Mouse (Mus musculus): Measurements from ENCODE around the gene Kcnh5. TPM values are rescaled to one million over a fixed set of nuclear protein-coding genes. Genes with fewer than 3 reads are reported as not detected.

Kcnh5 gene
- polyA plus RNA-seq (2012; rRNA removed), result 10.0 and 11.5 TPM in 2 replicates

DNA sequence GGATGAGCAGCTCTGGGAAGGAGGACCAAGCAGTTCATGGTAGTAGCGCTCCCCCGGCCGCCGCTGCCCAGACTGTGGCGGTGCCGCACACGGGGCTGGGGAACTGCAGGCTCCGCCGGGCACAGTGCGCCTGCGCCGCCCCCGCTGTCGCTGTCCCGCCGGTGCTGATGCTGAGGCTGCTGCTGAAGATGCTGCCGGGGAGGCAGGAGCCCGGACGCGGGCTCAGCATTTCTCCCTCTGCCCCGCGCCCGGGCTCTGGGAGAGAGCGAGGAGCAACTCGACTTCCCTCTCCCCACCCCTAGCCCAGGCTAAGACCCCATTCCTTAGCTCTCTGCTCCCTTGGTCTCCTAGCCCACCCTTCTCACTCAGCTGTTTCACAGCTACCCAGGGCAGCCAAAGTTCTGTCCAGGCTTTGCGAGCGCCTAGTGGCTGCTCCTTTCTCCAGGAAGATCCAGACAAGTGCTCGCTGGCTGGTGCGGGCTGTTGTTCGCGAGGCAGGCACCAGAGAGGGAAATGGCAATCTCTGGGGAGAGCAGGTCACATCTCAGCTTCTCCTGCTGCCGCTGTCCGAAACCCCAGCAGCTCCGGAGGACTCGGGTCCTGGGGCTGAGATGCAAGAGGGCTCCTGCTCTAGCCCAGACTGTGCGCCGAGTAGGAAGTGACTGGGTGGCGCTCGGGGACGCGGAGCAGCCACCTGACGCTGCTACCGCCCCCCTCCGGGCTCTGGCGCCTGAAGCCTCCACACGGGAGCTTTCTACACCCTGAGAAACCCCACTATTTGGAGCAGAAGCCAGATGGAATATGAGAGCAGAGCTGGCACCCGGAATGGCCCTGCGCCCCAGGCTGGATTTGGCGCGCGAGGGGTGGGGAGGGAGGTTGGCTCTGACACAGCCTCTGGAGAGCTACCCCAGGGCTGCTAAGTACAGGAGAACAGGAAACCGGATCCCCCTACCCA is at the start of gene Kcnh5:
Kcnh5 (minus strand) TSS at position 642 of the 955 bp plus-strand sequence.
- H3K27ac ChIP-seq (ENCODE audit: insufficient read depth, low read length), result peak within 1 kb of the TSS; percentile 92
- H3K4me1 ChIP-seq (ENCODE audit: control insufficient read depth, insufficient read depth, low read length), result no peaks in the 10 kb centered on the region
- H3K4me3 ChIP-seq (ENCODE audit: insufficient read depth, low read length), result peak within 1 kb of the TSS; percentile 83
- TF ChIP-seq CTCF (IDR thresholded peaks at IDR 0.05; ENCODE audit: extremely low read depth, insufficient read depth, low read length) (no peak), POLR2A (IDR thresholded peaks at IDR 0.05; ENCODE audit: extremely low read depth, insufficient read depth, low read length) (peak; percentile 73; the same call in 1 of the 2 replicates)

DNA sequence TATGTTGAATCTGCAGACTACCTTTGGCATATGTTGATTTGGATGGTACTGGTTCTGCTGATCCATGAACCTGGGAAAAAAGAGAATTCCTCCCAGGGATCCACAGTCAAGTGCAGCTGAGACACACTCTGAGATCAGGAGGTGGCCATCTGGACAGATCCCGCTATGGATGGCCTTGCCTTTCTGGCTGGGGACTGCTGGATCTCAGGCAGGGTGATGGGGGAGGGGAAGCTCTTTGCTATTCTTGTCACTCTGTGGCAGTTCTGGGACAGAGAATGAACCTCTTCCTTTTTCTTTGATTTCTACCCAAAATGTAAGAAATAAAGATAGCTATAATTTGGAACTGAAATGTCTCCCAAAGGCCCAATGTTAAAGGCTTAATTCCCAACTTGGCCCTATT is 46.8 kb upstream of the Kcnh5 start:
- Histone ChIP-seq H3K4me3 (ENCODE audit: insufficient read depth, low read length) (no peak overlapping the region), H3K27ac (ENCODE audit: insufficient read depth, low read length) (no peak overlapping the region), H3K4me1 (ENCODE audit: control insufficient read depth, insufficient read depth, low read length) (no peaks in the 10 kb centered on the region)
- TF ChIP-seq CTCF (IDR thresholded peaks at IDR 0.05; ENCODE audit: extremely low read depth, insufficient read depth, low read length), result no peak

DNA sequence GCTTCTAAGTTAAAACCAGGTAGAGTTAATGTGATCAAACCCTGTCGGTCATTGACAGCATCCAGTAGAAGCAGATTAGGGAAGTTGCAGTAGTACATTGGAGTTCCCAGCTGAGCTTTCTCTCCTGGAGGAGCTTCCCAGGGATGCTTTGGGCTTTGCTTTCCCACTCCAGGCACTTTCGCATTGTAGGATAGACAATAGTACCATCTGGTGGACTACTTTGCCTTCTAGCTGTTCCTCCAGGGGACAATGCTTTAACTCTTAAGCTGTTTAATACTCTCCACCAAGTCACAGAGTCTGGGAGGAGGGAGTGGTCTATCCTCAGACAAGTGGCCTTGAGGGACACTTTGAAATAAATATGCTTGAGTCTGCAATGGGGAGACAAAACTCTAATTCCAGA is 12.3 kb upstream of the Kcnh5 start:
- TF ChIP-seq CTCF (IDR thresholded peaks at IDR 0.05; ENCODE audit: extremely low read depth, insufficient read depth, low read length) (no peak), POLR2A (IDR thresholded peaks at IDR 0.05; ENCODE audit: extremely low read depth, insufficient read depth, low read length) (no peak)

DNA sequence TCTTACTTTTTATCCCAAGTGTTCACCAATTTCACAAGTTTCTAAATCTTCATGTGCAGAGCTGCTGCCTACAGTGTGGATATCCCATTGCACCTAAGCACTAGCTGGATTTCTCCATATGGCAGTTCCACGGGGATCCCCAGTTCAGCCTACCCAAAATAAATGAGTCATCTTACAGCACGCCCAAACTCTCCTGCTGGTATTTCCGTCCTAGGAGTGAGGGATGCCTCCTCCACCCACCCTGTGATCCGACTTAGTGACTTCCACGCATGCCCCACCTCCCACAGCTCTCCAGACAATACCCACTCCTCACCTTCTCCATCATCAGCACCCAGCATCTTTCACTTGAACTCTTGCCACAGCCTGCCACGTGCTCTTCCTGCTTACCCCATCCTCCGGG is 5.5 kb upstream of the Kcnh5 start:
- Histone ChIP-seq H3K4me1 (ENCODE audit: control insufficient read depth, insufficient read depth, low read length) (no peaks in the 10 kb centered on the region), H3K4me3 (ENCODE audit: insufficient read depth, low read length) (no peak overlapping the region), H3K27ac (ENCODE audit: insufficient read depth, low read length) (no peak overlapping the region)
- TF ChIP-seq CTCF (IDR thresholded peaks at IDR 0.05; ENCODE audit: extremely low read depth, insufficient read depth, low read length) (no peak), POLR2A (IDR thresholded peaks at IDR 0.05; ENCODE audit: extremely low read depth, insufficient read depth, low read length) (no peak)

More for the DNA sequence above, 12.3 kb upstream of the Kcnh5 start:
- Histone ChIP-seq H3K4me3 (ENCODE audit: insufficient read depth, low read length) (no peak overlapping the region), H3K27ac (ENCODE audit: insufficient read depth, low read length) (no peak overlapping the region), H3K4me1 (ENCODE audit: control insufficient read depth, insufficient read depth, low read length) (no peaks in the 10 kb centered on the region)

DNA sequence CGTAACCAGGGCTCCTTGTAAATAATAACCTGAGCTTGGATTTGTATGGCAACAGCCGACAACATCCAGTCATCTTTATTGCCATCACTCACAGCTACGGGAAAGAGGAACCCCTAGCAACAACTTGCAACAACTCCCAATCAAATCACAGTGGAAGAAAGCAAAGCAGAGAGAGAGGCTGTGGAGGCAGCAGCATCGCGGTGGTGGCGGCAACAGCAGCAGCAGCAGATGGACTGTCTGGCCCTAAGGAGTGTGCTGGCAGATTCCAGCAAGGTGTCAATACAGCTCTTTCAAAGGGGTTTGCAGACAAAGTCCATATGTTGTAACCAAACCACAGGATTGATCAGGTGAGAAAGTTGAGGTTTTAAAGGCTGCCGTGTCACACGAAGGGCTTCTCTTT is 2.4 kb upstream of the Kcnh5 start:
- H3K27ac ChIP-seq (ENCODE audit: insufficient read depth, low read length), result no peak overlapping the region
- H3K4me1 ChIP-seq (ENCODE audit: control insufficient read depth, insufficient read depth, low read length), result no peaks in the 10 kb centered on the region
- TF ChIP-seq CTCF (IDR thresholded peaks at IDR 0.05; ENCODE audit: extremely low read depth, insufficient read depth, low read length) (no peak), POLR2A (IDR thresholded peaks at IDR 0.05; ENCODE audit: extremely low read depth, insufficient read depth, low read length) (no peak)
- H3K4me3 ChIP-seq (ENCODE audit: insufficient read depth, low read length), result no peak overlapping the region

DNA sequence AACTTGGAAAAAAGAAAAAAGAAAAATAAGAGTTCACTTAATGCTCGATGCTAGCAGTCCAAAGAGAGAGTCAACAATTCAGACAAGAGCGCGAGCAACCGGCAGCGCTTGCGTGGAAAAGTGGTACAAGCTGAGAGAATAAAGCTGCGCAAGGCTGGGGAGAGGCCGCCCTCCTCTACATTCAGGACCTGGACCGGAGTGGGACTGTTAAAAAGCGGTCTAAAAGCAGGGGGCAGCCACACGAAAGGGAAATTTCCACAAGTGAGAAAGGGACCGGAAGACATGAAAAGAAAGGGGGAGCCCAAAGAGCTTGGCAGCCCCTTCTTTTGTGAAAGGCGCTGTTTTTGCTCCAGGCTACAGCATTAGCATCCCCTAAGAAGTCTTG is 506 bp upstream of the Kcnh5 start:
- H3K27ac ChIP-seq (ENCODE audit: insufficient read depth, low read length), result no peak overlapping the region
- H3K4me3 ChIP-seq (ENCODE audit: insufficient read depth, low read length), result peak overlapping the region; percentile 83
- H3K4me1 ChIP-seq (ENCODE audit: control insufficient read depth, insufficient read depth, low read length), result no peaks in the 10 kb centered on the region
- no peak for TF ChIP-seq CTCF (IDR thresholded peaks at IDR 0.05; ENCODE audit: extremely low read depth, insufficient read depth, low read length)
- TF ChIP-seq POLR2A (IDR thresholded peaks at IDR 0.05; ENCODE audit: extremely low read depth, insufficient read depth, low read length), result no peak

DNA sequence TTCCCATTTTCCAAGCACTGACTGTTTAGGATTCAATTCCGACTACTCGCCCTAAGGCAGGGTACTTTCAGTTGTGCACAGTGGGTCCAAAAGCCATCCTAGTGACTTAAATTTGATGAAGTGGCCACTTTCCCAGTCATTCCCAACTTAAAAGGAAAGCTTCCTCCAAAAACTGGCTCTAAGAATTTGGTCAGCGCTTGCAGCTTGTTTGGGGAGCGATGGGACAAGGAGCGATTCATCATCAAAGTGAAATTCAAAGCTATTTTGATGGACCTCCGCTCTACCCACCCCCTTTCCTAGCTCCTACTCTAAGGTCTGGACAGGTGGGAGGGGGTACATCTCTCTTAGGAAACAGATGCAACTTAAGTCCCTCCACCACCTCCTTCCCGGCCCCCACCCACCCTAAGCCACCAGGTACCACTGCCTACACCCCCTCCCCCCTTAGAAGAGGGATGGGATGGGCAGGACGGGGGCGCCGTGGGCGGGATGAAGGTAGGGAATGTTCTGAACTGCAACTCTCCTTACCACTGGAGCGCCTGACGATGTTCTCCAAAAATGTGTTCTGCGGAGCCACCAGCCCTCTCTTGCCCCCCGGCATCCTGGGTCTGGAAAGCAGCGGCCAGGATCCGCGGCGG is 1.1 kb downstream of the Kcnh5 start:
- no peaks in the 10 kb centered on the region; the same call in 1 of the 2 replicates for H3K4me1 ChIP-seq (ENCODE audit: control insufficient read depth, insufficient read depth, low read length)
- H3K27ac ChIP-seq (ENCODE audit: insufficient read depth, low read length), result peak overlapping the region; percentile 92; the same call in 1 of the 2 replicates
- TF ChIP-seq POLR2A (IDR thresholded peaks at IDR 0.05; ENCODE audit: extremely low read depth, insufficient read depth, low read length) (no peak), CTCF (IDR thresholded peaks at IDR 0.05; ENCODE audit: extremely low read depth, insufficient read depth, low read length) (no peak)
- H3K4me3 ChIP-seq (ENCODE audit: insufficient read depth, low read length), result peak overlapping the region; percentile 83

DNA sequence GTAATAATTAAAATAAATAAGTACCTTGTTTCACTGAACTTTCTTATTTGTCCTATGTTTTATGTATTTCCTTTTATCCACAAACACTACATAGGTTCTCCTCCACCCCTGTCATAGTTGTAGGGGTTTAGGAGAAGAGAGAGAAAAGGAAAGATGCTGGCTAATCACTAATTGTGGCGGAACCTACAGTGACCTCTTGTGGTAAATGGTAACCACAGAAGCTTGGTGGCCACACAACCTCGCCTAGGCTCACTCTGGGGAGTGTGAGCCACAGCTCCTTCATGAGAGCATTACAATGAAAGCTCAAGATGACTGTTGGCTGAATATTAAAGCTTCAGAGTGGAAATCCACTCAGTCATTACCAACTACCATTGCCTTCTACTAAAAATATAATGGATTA is 6.2 kb downstream of the Kcnh5 start:
- H3K27ac ChIP-seq (ENCODE audit: insufficient read depth, low read length), result no peak overlapping the region
- H3K4me1 ChIP-seq (ENCODE audit: control insufficient read depth, insufficient read depth, low read length), result no peaks in the 10 kb centered on the region; the same call in 1 of the 2 replicates
- no peak overlapping the region for H3K4me3 ChIP-seq (ENCODE audit: insufficient read depth, low read length)
- no peak for TF ChIP-seq POLR2A (IDR thresholded peaks at IDR 0.05; ENCODE audit: extremely low read depth, insufficient read depth, low read length)
- TF ChIP-seq CTCF (IDR thresholded peaks at IDR 0.05; ENCODE audit: extremely low read depth, insufficient read depth, low read length), result peak; percentile 31; the same call in 1 of the 2 replicates

DNA sequence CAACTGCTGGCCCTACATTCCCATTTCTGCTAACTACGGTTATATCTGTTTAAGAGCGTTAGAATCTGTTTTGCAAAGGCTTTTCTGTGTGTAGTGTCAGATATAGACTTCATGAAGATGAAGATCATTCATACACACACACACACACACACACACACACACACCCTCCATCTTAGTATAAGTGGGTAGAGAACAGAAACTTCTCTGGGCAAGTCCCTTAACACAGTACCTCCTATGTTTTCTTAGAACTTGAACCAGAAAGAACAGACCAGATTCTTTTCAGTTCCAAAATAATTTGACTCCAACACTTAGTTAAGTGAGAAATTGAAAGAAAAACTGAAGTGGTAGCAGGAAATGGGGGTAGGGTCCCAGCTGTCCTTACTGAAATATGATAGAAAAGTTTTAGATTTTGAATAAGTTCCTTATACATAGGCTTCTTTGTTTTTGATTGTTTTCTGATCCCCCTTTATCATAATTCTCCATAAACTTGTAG is 24.0 kb downstream of the Kcnh5 start:
- no peak overlapping the region for H3K4me3 ChIP-seq (ENCODE audit: insufficient read depth, low read length)
- no peak for TF ChIP-seq POLR2A (IDR thresholded peaks at IDR 0.05; ENCODE audit: extremely low read depth, insufficient read depth, low read length)
- no peak for TF ChIP-seq CTCF (IDR thresholded peaks at IDR 0.05; ENCODE audit: extremely low read depth, insufficient read depth, low read length)
- H3K27ac ChIP-seq (ENCODE audit: insufficient read depth, low read length), result no peak overlapping the region
- H3K4me1 ChIP-seq (ENCODE audit: control insufficient read depth, insufficient read depth, low read length), result no peaks in the 10 kb centered on the region
